Mouse (Mus musculus) left cerebral cortex, adult 9 months (tissue): ENCODE results near the gene Brinp2.

Experiments used
- DNase-seq, 2 experiments: peaks; one replicate each; pipeline ENCODE4 v3.0.0; 2022; ENCODE audit warnings: low spot score in 2 of 2

Gene Brinp2

DNA sequence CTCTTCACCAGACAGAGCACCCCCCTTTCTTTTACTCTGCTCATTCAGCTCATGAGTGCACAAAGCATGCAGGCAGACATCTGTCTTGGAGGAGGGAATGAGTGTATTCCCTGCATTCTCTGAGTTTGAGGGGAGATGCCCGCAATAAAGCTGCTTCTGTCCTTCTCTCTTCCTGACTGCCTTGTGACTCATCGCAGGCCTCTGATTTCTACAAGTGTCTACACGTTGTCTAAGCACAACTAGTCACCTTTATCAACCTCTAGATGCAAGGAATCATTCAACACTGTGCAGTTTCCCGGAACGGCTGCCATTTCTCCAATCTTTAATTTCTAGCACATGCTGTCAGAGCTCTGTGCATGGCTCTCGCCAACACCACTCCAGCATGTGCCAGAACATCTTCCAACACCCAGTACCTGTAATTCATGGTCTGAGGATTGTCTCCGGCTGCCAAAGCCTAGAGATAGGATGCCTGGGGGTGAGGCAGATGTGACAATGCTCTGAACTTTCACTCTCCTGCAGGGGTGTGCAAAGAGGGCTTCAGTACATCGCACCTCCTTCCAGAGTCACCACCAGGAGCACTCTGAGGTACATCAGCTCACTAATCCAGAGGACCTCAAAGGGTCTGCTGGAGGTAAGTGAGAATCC lies 59.7 kb downstream of the Brinp2 start:
- DNase-seq = peak in 1 of 2 experiments; percentile 46

DNA sequence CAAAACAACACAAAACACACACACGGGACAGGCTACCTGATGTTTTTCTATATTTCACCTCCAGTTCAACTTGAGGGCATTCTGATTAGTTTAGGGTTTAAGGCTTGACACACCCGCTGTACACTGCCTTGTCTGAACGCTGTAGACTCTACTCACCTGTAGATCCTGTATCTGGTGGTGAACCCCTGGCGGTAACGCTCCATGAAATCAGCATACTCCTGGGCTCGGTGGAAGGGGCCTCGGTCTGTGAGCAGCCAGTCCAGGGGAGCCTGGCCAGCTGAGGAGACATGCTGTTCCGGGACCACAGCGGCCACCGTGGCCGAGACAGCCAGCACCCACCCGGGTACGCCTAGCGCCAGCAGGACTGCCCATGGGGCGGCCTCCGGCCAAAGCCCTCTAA lies 60.9 kb downstream of the Brinp2 start:
- DNase-seq = no peak

DNA sequence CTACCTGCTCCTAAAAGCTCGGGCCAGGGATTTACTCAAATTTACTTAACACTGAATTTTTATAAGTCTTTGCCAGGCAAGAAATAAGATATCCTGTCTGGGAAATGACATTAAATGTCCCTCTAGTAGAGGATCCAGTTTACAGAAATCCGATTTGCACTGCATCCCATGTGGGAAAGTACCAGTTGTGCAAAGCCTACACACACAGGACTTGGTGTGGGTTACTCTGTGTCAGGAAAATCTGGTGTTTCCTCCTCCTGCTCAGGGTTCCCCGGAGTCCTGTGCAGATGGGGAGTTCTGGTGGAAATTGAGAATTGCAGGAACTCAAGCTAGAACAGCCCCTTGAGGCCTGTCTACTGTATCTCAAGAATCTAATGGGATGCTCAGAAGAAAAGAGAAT lies 70.9 kb downstream of the Brinp2 start:
- no peak for DNase-seq

DNA sequence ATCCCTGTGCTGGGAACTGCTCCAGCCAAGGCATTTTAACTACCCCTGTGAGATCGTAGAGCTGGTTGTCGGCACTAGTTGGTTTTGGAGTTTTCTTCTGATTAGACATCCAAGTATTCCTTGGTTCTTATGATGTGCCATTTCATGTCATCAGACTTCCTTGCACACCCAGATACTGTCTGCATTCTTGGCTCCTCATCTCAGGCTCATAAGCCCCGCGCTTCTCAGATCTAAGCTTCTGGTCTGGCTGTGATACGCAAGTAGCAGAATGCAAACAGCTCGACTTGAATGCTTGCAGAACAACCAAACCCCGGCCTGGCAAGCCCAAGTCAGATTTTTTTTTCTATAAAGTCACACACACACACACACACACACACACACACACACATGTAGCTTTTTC lies 72.3 kb downstream of the Brinp2 start:
- no peak for DNase-seq

DNA sequence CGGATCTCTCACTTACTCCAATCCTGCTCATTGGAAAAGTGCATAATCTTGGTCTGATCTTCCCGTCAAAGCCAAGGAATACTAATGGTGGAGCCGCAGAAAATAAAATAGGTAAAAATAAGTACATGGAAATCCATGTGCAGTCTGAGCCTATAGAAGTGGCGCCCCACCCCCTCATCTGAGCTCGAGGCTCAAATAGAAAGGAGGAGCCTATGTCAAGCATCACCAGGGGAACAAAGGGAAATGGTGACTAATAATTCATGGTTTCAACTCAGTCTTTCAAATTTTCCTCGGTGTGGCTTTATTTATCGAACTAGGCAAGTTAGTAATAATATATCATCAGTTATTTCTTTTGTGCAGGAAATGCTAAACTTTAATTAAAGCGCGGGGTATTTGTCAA lies 84.1 kb downstream of the Brinp2 start:
- DNase-seq = no peak

DNA sequence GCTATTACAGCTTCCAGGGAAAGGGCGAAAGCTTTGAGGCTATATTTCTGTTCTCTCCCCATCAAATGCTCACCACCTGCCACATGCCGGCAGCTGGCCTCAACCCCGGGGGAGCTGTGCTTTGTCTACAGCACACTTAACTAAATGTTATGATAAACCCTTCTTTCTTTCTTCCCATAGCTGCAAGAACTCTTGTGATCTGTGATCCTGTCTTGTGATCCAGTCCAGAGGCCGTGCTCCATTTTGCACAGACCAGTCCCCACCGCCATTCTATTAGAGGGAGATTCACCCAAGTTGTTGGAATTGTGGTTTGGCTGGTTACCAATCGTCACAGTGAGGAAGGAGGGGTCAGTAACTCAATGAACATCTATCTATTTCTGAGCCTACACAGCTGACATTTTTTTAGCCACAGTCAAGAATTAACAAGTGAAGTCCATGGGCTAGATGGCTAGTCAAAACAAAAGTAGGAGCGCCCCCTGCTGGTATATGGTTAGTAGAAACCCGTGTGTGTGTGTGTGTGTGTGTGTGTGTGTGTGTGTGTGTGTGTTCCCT lies 89.0 kb downstream of the Brinp2 start:
- peak in 1 of 2 experiments; percentile 47 for DNase-seq

DNA sequence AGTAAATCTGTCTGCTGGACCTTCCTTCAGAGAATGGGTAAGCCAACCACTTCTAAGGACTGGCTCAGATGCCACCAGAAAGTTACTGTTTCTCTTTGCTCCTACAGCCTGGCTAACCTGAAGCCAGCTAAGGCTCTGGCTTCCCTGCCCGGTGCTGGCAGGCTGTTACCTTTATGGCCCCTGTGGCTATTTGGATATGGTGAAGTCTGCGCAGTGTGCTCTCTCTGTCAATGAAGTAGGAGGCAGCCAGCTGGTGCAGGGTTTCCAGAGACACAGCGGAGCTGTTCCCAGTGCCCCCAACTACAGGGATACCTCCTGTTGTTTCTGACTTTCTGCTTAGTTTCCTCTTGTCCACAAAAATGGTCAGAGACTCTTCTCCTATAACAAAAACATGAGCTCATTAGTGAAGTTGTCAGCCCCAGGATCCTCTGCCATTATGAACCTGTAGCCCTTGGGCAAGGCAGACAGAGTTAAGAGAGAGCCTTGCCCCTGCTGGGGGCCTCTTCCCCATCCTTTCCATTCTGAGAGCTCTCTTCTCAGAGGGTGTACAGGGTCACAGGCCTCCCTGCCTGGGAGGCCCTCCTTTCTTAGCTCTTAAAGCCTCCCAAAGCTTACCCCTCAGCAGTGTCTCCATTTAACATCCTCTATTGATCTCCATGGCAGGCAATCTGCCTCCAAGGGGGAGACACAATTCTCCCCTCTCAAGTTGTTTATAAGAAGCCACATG lies 89.7 kb downstream of the Brinp2 start:
- DNase-seq = no peak

DNA sequence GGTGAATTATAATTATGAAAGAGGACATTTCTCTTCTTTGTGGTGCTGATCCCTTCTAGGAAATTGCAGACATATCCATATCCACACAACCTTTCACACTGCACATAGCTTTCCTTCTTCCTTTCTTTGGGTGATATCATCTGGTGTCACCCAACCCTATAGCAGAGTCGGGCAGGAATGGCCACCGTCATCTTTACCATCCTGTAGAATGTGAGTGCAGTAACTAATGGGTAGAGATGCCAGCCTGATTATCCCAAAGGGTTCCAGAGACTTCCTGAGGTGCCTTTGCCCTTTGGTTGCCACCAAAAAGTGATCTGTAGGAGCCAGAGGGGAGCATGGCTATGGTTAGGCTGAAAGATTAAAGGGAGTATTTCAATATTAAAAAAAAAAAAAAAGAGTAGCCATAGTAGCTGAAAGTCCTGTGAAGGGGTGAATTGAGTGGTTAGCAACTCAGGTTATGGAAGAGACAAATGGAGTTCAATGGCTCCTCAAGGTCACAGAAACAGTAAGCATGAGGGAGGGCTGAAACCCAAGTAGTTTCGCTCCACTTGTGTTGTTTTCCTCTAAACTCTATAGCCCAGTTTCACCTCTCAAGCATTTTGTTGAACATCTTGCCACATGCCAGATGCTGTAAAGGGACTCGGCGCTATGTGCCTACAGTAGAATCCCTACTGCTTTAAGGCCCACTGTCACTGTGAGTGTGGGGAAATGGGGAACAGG lies 96.5 kb downstream of the Brinp2 start:
- DNase-seq = no peak

DNA sequence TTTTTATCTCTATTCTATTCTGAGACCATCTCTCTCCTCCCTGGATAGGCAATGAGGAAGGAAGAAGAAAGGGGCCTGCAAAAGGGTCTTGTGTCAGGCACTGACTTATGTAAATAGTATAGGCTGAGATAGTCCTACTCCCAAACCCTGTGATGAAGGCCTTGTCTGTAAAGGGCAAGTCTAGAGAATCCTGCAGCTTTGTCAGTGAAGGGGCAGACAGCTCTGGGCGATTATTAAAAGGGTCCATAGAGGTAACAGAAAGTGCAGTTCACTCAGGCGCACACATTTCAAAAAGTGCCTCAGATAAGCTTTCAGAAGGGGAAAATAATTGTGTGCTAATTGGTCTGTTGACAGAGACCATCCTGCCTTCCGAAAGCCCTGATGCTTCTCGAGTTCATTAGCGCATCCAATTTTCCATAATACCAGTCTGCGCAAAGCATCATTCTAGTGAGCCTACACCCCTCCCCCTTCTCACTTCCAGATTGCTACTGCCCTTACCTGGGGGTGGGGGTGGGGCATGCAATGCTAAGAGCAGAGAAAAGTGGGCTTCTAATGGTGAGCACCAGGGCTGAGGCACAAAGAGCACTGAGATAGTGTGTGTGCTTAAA lies 97.3 kb downstream of the Brinp2 start:
- no peak for DNase-seq

DNA sequence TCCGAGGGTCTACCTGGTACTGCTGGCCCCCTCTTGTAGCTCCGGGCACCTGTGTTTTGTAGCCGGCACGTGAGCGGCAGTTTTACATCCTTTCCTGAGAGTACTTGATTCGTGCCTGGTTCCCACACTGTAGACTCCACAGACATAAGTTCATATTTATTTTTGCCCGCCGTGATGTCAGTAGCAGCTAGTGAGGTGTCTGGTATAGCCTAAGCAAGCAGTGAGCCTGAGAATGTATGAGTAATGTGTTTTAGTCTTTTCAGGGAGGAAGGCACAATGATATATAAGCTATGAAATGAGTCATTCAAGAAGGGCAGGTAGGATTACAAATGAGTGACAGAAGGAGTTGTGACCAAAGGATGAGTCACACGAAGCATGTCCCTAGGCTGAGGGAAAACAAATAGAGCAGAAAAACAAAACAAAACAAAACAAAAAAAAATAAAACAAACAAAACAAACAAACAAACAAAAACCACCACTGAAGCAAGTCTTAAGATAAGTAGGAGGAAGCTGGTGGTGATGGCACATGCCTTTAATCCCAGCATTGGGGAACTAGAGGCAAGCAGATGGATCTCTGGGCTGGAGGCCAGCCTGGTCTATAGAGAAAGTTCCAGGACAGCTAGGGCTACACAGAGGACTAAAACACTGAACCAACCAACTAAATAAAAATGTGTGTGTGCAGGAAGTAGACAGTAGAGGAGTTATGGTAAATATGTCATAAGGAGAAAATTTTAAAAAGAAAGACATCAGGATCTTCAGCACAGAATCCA lies 100.0 kb downstream of the Brinp2 start:
- DNase-seq = peak in 1 of 2 experiments; percentile 37

DNA sequence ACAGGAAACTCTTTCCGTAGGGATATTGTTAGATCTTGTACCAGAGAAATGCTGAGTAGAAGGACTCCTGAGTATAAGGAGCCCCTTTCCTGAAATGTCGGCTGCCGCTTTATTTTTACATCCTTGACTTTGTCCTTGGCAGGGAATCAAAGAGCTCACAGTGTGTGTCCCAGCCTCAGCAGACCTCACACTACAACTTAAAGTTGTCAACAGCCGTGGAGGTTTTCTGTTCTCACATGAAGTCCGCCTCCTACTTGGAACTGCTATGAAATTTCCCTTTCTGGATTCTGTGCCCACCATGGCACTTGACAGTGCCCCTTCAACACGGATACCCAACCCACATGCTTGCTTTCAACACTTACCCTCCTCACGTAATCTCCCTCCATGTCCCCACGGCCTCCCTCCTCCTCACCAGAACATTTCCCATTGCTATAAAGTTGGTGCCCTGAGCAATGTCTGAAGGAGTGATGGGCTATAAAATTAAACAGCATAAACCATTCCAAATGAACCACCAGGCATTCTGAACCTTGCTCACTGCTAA lies 103.4 kb downstream of the Brinp2 start:
- no peak for DNase-seq

DNA sequence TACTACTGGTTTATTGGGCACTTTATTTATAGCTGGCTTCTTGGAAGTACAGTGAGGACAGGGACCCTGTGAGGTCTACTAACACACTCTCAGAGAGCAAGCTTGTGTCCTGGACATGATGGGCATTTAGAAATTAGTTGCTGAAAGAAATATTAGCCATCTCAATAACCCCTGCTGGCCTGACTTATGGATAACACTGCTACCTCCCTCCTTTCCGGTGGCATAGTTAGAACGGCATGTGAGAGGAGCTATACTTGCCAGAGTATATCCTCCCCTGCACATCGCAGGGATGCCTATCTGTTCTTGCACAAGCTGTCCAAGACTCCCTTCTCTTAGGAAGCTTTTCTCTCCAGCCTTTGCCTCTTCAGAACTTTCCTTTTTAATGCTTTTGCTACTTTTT lies 107.9 kb downstream of the Brinp2 start:
- no peak for DNase-seq

DNA sequence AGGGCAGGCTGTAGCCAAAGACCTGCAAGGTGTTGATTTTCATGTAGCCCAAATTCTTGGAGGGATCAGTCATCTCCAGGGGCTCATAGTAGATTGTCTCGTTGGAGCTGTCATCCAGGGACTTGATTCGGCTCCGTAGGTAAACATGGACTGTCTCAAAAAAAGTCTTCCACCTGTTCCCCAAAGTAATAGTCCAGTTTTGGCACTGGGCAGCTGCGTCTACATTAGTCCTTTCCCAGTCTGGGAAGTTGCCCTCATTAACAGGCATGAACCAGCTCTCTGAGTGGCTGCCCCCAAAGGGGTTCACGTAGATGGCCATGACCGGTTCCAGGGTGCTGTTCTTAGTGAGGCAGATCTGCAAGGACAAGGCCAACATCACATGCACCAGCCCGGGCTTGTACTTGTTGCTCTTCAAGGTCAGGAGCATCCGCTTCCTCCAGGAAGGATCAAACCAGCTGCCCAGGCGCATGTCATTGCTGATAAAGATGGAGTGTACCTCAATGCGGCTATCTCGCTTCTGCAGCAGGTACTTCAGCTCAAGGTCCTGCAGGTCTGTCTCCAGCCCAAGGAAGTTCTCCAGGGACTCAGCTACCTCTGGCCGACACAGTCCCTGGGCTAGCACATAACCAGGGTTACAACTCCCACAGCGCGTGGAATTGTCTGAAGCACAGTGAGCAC lies 109.5 kb downstream of the Brinp2 start:
- no peak for DNase-seq

DNA sequence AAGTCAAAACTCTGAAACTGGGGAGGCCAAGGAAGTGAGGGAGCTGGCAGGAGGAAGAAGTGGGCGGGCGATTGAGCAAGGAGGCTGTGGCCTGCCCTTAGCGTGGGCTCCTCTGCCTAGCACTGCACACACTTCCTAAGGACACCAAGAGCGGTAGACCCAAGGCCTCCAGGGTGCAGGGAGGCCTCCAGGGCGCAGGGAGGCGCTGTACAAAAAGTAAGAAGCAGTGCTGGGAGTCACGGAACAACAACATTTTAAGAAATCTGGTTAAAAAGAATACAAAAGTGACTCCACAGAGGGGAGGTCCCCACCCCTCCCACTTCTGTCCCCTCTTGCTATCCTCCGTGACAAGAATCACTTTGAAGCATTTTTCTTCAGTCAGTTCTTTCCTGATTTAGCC lies 110.6 kb downstream of the Brinp2 start:
- no peak for DNase-seq

DNA sequence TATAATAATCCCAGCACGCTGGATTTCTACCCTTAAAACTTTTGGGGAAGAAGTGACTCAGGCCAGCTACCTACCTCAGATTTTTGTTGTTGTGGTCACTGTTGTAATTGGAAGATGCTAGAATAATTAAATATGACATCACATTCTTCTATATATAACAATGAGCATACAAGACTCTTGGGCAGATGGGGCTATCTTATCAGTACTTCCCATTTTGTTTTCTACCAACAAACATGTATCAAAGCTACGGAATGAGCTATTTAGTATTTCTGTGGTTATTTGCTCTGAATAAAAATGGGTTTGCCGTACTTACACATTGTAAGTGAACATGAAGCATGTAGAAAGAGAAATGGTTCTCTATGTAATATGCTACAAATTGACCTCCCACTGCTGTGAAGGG lies 112.1 kb downstream of the Brinp2 start:
- no peak for DNase-seq

DNA sequence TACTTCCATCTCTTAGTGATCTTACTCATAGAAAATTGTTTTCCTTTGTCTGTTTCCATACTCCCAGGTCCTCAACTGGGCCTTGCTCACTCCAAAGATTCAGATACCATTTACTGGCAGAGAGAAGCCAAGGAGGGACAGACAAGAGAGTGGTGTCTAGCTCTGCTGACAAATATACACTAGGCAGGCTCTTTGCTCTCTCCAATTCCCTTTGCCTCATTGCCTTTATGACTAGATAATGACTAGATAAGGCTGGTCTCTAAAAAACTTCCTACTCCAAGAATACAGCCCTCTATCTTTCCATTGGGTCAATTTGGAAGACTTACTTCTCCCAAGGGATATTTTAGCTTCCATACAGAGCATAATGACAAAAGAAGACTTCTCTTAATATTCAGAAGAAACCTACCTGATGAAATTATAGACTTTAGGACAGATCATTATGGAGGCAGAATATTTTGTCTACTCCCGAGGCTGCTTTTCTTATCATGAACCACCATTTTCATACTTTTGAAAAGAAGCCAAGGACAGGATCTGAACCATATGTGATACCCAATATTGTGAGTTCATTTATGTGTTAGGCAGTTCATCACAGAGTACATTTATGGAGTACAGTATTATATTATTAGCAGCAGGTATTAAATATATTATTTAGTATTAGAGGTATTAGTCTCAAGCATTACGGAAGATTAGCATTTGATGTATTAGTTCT lies 114.1 kb downstream of the Brinp2 start:
- DNase-seq = no peak

DNA sequence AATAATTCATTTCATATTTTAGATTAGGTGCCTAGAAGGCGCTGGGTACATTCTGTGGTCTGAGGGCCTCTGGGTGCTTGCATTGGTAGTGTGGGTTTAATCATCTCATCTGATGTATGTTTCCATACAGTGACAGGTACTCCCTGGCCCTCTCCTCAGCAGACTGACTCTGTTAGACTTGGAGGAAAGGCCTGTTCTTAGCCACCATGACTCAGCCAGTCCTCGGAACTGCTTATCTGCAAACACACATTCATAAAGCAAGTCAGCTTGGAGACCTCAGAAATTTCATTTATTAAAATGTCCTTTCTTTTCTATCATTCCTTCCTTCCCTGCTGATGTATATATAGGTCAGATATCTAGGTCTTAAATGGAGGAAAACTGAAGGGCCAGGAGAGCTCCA lies 116.3 kb downstream of the Brinp2 start:
- DNase-seq = no peak

DNA sequence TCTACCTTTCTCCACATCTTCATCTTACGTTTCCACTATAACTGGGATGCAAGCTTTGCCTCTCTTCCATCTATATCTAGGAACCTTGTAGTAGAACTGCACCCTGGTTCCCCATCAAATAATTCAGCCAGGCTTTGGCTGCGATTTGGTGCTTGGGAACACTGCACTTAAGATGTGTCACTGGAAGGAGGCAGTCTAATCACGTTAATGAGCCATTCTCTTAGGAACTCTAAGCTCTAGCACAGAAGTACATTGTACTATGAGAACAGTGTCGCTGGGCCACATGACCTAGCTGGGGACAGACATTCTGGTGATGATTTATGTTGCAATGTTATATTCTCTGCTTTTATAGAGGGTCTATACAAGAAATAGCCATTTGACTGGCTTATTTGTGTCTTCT lies 117.4 kb downstream of the Brinp2 start:
- DNase-seq = no peak

DNA sequence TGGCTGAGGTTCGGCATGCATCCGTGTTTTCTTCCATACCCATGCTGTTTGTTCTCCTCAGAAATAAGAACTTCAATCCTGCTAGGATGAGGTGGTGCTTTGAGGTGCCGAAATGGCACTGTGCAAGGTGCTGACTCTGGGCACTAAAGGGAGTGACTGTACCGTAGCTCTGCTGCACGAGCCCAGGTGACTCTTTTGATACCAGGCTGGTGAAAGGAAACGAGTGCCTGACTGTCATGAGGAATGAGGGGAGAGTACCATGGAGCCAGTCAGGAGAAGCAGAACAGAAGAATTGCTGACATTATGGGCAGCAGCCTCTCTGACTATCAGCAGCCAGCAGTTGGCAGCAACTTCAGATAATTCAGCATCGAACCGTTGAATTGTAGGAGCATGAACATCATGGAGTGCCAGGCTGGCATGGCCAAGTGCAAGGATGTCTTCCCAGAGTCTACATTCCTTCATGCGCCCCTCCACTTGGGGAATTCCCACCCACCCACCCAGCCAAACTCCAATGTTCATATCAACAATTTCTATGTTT lies 127.4 kb downstream of the Brinp2 start:
- no peak for DNase-seq

DNA sequence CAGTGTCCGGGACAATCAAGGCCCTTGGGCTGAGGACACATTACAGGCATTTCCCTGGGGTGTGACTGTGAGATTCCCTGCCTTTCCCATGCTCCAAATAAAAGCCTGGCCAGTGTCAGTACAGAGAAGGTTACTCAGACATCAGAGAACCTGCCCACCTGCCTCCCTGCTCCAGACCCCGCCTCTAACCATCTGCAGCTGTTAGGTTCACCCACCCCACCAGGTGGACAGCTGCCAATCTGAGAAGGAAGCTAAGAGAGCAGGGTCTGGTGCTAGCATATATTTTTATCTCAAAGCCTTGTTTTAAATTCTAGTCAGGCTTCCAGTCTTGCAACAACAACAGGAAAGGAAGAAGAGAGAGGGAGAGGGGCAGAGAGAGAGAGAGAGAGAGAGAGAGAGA lies 128.9 kb downstream of the Brinp2 start:
- no peak for DNase-seq
